9 mouse cellular contexts compared by ENCODE assay signal in genomic region chr12:112802917-112803316, GRCm38 (mm10). TPM values are rescaled to one million over a fixed set of nuclear protein-coding genes. Genes with fewer than 3 reads are reported as not detected.
DNase-seq lines count a peak whose midpoint lies in the region; ATAC-seq lines count a peak whose summit lies in the region.
"Had no signal": no experiment of that assay in that cellular context is flagged by ENCODE, and none has a peak within 500 bp of the region (broad histone marks: within the 10 kb centered on the region; RNA-seq: fewer than 3 reads in every experiment).

No protein-coding gene starts in this region.

- H3K27me3 ChIP-seq in heart, embryonic 15.5 days: peaks cover 35% of the 10 kb centered on the region
- H3K27me3 ChIP-seq in embryonic facial prominence, embryonic 12.5 days: peaks cover 30% of the 10 kb centered on the region
- peaks cover 69% of the 10 kb centered on the region for H3K27me3 ChIP-seq in hindbrain, embryonic 13.5 days
- peaks cover 81% of the 10 kb centered on the region for H3K27me3 ChIP-seq in midbrain, embryonic 10.5 days (ENCODE audit: low read depth, poor library complexity, severe bottlenecking)

- H3K4me2 ChIP-seq in heart, embryonic 15.5 days: peak overlapping the region; percentile 100
- H3K4me2 ChIP-seq in embryonic facial prominence, embryonic 12.5 days (replicated peaks): peak overlapping the region; percentile 100
- peak overlapping the region; percentile 100 for H3K4me2 ChIP-seq in hindbrain, embryonic 13.5 days

- H3K9me3 ChIP-seq in heart, embryonic 15.5 days (replicated peaks): no peaks in the 10 kb centered on the region
- no peaks in the 10 kb centered on the region for H3K9me3 ChIP-seq in embryonic facial prominence, embryonic 12.5 days
- no peaks in the 10 kb centered on the region for H3K9me3 ChIP-seq in hindbrain, embryonic 13.5 days
- H3K9me3 ChIP-seq in midbrain, embryonic 10.5 days (replicated peaks): no peaks in the 10 kb centered on the region

- no peaks in the 10 kb centered on the region for H3K36me3 ChIP-seq in heart, embryonic 15.5 days
- no peaks in the 10 kb centered on the region for H3K36me3 ChIP-seq in embryonic facial prominence, embryonic 12.5 days
- H3K36me3 ChIP-seq in hindbrain, embryonic 13.5 days: no peaks in the 10 kb centered on the region
- H3K36me3 ChIP-seq in midbrain, embryonic 10.5 days: no peaks in the 10 kb centered on the region

- H3K27ac ChIP-seq in heart, embryonic 15.5 days: no peak overlapping the region
- no peak overlapping the region for H3K27ac ChIP-seq in embryonic facial prominence, embryonic 12.5 days
- H3K27ac ChIP-seq in hindbrain, embryonic 13.5 days: no peak overlapping the region
- H3K27ac ChIP-seq in midbrain, embryonic 10.5 days (replicated peaks): no peak overlapping the region

- no peak for DNase-seq in heart, postnatal 4 days
- DNase-seq in midbrain, embryonic 10.5 days (ENCODE audit: low spot score): no peak
- DNase-seq in gastrocnemius, postnatal 4 days (ENCODE audit: low spot score in 2 of 2): no peak
- DNase-seq in frontal cortex, postnatal 14 days (ENCODE audit: low spot score in 2 of 2): no peak
- no peak for DNase-seq in retina, postnatal 1 day
- DNase-seq: thymus, postnatal 14 days had no signal

- no peak overlapping the region for H3K9ac ChIP-seq in heart, embryonic 15.5 days
- no peak overlapping the region for H3K9ac ChIP-seq in embryonic facial prominence, embryonic 12.5 days
- H3K9ac ChIP-seq in hindbrain, embryonic 13.5 days: no peak overlapping the region

- H3K4me1 ChIP-seq in heart, embryonic 15.5 days (replicated peaks): peaks cover 47% of the 10 kb centered on the region
- H3K4me1 ChIP-seq in embryonic facial prominence, embryonic 12.5 days: 0 out of 2 replicates have a peak, but pooled peaks cover 10% of the 10 kb centered on the region
- H3K4me1 ChIP-seq in hindbrain, embryonic 13.5 days (replicated peaks): peaks cover 19% of the 10 kb centered on the region
- peaks cover 26% of the 10 kb centered on the region for H3K4me1 ChIP-seq in midbrain, embryonic 10.5 days

- 29% methylated on average over 3 of the region's 3 CpGs for WGBS in heart, embryonic 15.5 days
- WGBS in embryonic facial prominence, embryonic 12.5 days: 25% methylated on average over 3 of the region's 3 CpGs
- WGBS in hindbrain, embryonic 13.5 days: 27% methylated on average over 3 of the region's 3 CpGs
- WGBS in midbrain, embryonic 10.5 days: 16% methylated on average over 3 of the region's 3 CpGs

- ATAC-seq in heart, embryonic 15.5 days (replicated peaks; ENCODE audit: insufficient number of reproducible peaks, insufficient read depth, low FRiP score, low read depth): no peak
- ATAC-seq in embryonic facial prominence, embryonic 12.5 days (ENCODE audit: insufficient number of reproducible peaks, insufficient read depth, low FRiP score, low TSS enrichment): no peak
- ATAC-seq in hindbrain, embryonic 13.5 days (ENCODE audit: low FRiP score): no peak

- H3K4me3 ChIP-seq in heart, embryonic 15.5 days: no peak overlapping the region
- H3K4me3 ChIP-seq in embryonic facial prominence, embryonic 12.5 days: no peak overlapping the region
- peak overlapping the region; percentile 65; the same call in 1 of the 2 replicates for H3K4me3 ChIP-seq in hindbrain, embryonic 13.5 days
- H3K4me3 ChIP-seq in midbrain, embryonic 10.5 days: peak overlapping the region; percentile 81

RNA-seq across cellular contexts. Expression of gene Ahnak2, which starts 0.5 kb away (rescaled TPM):
- polyA plus RNA-seq in heart, embryonic 15.5 days (2015; fragmentation: Nextera tagmentation; extraction: Ambion mirVana): 2.1 and 2.4 TPM in 2 replicates
- total RNA-seq in heart, postnatal 4 days (2021): 10 to 100 TPM; 13.5 to 16.8 TPM
- 0.71 and 0.83 TPM in 2 replicates for polyA plus RNA-seq in embryonic facial prominence, embryonic 12.5 days (2016; fragmentation: Nextera tagmentation; extraction: Ambion mirVana)
- polyA plus RNA-seq in hindbrain, embryonic 13.5 days (2015; fragmentation: Nextera tagmentation; extraction: Ambion mirVana): 0.84 and 0.86 TPM in 2 replicates
- polyA plus RNA-seq in midbrain, embryonic 10.5 days (2016; fragmentation: Nextera tagmentation; extraction: Ambion mirVana): 0.06 and 0.11 TPM in 2 replicates
- total RNA-seq in gastrocnemius, postnatal 4 days (2021): 10 to 100 TPM; 26.7 to 32.1 TPM

RNA-seq across cellular contexts. Expression of gene Clba1, which starts 5.8 kb away (rescaled TPM):
- 5.7 and 7.3 TPM in 2 replicates for polyA plus RNA-seq in heart, embryonic 15.5 days (2015; fragmentation: Nextera tagmentation; extraction: Ambion mirVana)
- 1 to 10 TPM; 4.5 to 6.0 TPM for total RNA-seq in heart, postnatal 4 days (2021)
- polyA plus RNA-seq in embryonic facial prominence, embryonic 12.5 days (2016; fragmentation: Nextera tagmentation; extraction: Ambion mirVana): 9.2 and 9.6 TPM in 2 replicates
- 20.0 and 21.9 TPM in 2 replicates for polyA plus RNA-seq in hindbrain, embryonic 13.5 days (2015; fragmentation: Nextera tagmentation; extraction: Ambion mirVana)
- polyA plus RNA-seq in midbrain, embryonic 10.5 days (2016; fragmentation: Nextera tagmentation; extraction: Ambion mirVana): 13.7 and 14.4 TPM in 2 replicates
- 1 to 10 TPM in 1 of 2 experiments, under 1 TPM in 1; 0.96 to 1.4 TPM for total RNA-seq in gastrocnemius, postnatal 4 days (2021)

RNA-seq across cellular contexts. Expression of gene Cdca4, which starts 26.3 kb away (rescaled TPM):
- 34.6 and 53.3 TPM in 2 replicates for polyA plus RNA-seq in heart, embryonic 15.5 days (2015; fragmentation: Nextera tagmentation; extraction: Ambion mirVana)
- total RNA-seq in heart, postnatal 4 days (2021): 10 to 100 TPM; 25.8 to 26.8 TPM
- polyA plus RNA-seq in embryonic facial prominence, embryonic 12.5 days (2016; fragmentation: Nextera tagmentation; extraction: Ambion mirVana): 144 and 147 TPM in 2 replicates
- 55.3 and 60.5 TPM in 2 replicates for polyA plus RNA-seq in hindbrain, embryonic 13.5 days (2015; fragmentation: Nextera tagmentation; extraction: Ambion mirVana)
- 178 and 181 TPM in 2 replicates for polyA plus RNA-seq in midbrain, embryonic 10.5 days (2016; fragmentation: Nextera tagmentation; extraction: Ambion mirVana)
- 10 to 100 TPM; 17.1 to 20.6 TPM for total RNA-seq in gastrocnemius, postnatal 4 days (2021)

RNA-seq across cellular contexts. Expression of gene Pld4, which starts 42.5 kb away (rescaled TPM):
- 7.2 and 34.0 TPM in 2 replicates for polyA plus RNA-seq in heart, embryonic 15.5 days (2015; fragmentation: Nextera tagmentation; extraction: Ambion mirVana)
- total RNA-seq in heart, postnatal 4 days (2021): 1 to 10 TPM; 3.4 to 4.1 TPM
- 4.9 TPM in 2 replicates for polyA plus RNA-seq in embryonic facial prominence, embryonic 12.5 days (2016; fragmentation: Nextera tagmentation; extraction: Ambion mirVana)
- 6.4 and 7.0 TPM in 2 replicates for polyA plus RNA-seq in hindbrain, embryonic 13.5 days (2015; fragmentation: Nextera tagmentation; extraction: Ambion mirVana)
- 3.7 and 5.7 TPM in 2 replicates for polyA plus RNA-seq in midbrain, embryonic 10.5 days (2016; fragmentation: Nextera tagmentation; extraction: Ambion mirVana)
- total RNA-seq in gastrocnemius, postnatal 4 days (2021): 10 to 100 TPM; 12.5 TPM

Comparison
In these comparisons a context has a peak if more than half of its experiments do, and no peak if none do; other contexts are left out.
1. H3K4me3 ChIP-seq: peak in hindbrain, embryonic 13.5 days (single experiment) and midbrain, embryonic 10.5 days (single experiment); none in heart, embryonic 15.5 days (single experiment) and embryonic facial prominence, embryonic 12.5 days (single experiment).
2. Peak in every context shown above with its lines, with median percentiles within 50 percentile points of each other: H3K4me2 ChIP-seq.